Mouse (Mus musculus): Measurements from ENCODE around the gene Ssc4d. TPM values are rescaled to one million over a fixed set of nuclear protein-coding genes. Genes with fewer than 3 reads are reported as not detected.

Gene Ssc4d
- polyA plus RNA-seq, 1 experiment from 2014 or later: 3.5 TPM

GRCm38 (mm10) chr5:135957207-135957974 lies 16.9 kb downstream of the Ssc4d start:
- peak; percentile 89 for ATAC-seq (ENCODE audit: borderline replicate concordance, extremely low read depth, low FRiP score, low TSS enrichment)
- H3K4me3 ChIP-seq: peak overlapping the region; percentile 36
- WGBS: 9% methylated on average over 28 of the region's 28 CpGs
- H3K4me2 ChIP-seq: peak overlapping the region; percentile 55
- H3K36me3 ChIP-seq: no peaks in the 10 kb centered on the region
- peaks cover 14% of the 10 kb centered on the region for H3K4me1 ChIP-seq
- no peaks in the 10 kb centered on the region for H3K9me3 ChIP-seq
- no peaks in the 10 kb centered on the region for H3K27me3 ChIP-seq
- peak overlapping the region; percentile 94 for H3K27ac ChIP-seq
- peak overlapping the region; percentile 33 for H3K9ac ChIP-seq

- peak overlapping the region; percentile 36 for H3K4me3 ChIP-seq
Measured at GRCm38 (mm10) chr5:135956300-135957206, 17.8 kb downstream of the Ssc4d start.

GRCm38 (mm10) chr5:135952830-135953229 lies 21.5 kb downstream of the Ssc4d start:
- no peak for ATAC-seq (ENCODE audit: borderline replicate concordance, extremely low read depth, low FRiP score, low TSS enrichment)
- Histone ChIP-seq H3K9ac (no peak overlapping the region), H3K36me3 (no peaks in the 10 kb centered on the region), H3K9me3 (no peaks in the 10 kb centered on the region), H3K4me1 (peaks cover 8% of the 10 kb centered on the region), H3K27ac (no peak overlapping the region), H3K4me2 (no peak overlapping the region), H3K27me3 (no peaks in the 10 kb centered on the region), H3K4me3 (no peak overlapping the region)
- WGBS: 80% methylated on average over 2 of the region's 2 CpGs

More at GRCm38 (mm10) chr5:135956300-135957206, 17.8 kb downstream of the Ssc4d start:
- Histone ChIP-seq H3K9ac (0 out of 2 replicates have a peak overlapping the region, but pooled peaks have one; percentile 21), H3K9me3 (no peaks in the 10 kb centered on the region), H3K36me3 (no peaks in the 10 kb centered on the region), H3K27ac (peak overlapping the region; percentile 94), H3K4me1 (peaks cover 10% of the 10 kb centered on the region), H3K27me3 (no peaks in the 10 kb centered on the region), H3K4me2 (peak overlapping the region; percentile 55)
- ATAC-seq (ENCODE audit: borderline replicate concordance, extremely low read depth, low FRiP score, low TSS enrichment): no peak
- 84% methylated on average over 9 of the region's 9 CpGs for WGBS

- 82% methylated on average over 2 of the region's 2 CpGs for WGBS
- no peak for ATAC-seq (ENCODE audit: borderline replicate concordance, extremely low read depth, low FRiP score, low TSS enrichment)
Measured at GRCm38 (mm10) chr5:135951660-135952059, 22.7 kb downstream of the Ssc4d start.

GRCm38 (mm10) chr5:135950710-135951412 lies 23.5 kb downstream of the Ssc4d start:
- WGBS: 72% methylated on average over 11 of the region's 11 CpGs
- Histone ChIP-seq H3K4me1 (peaks cover 8% of the 10 kb centered on the region), H3K4me2 (no peak overlapping the region), H3K4me3 (no peak overlapping the region), H3K9me3 (no peaks in the 10 kb centered on the region), H3K36me3 (no peaks in the 10 kb centered on the region), H3K9ac (no peak overlapping the region), H3K27me3 (no peaks in the 10 kb centered on the region), H3K27ac (no peak overlapping the region)
- no peak for ATAC-seq (ENCODE audit: borderline replicate concordance, extremely low read depth, low FRiP score, low TSS enrichment)

More at GRCm38 (mm10) chr5:135951660-135952059, 22.7 kb downstream of the Ssc4d start:
- H3K4me1 ChIP-seq: peaks cover 1% of the 10 kb centered on the region
- H3K9ac ChIP-seq: no peak overlapping the region
- no peaks in the 10 kb centered on the region for H3K36me3 ChIP-seq
- H3K27ac ChIP-seq: no peak overlapping the region
- H3K27me3 ChIP-seq: no peaks in the 10 kb centered on the region
- no peak overlapping the region for H3K4me2 ChIP-seq
- no peak overlapping the region for H3K4me3 ChIP-seq
- no peaks in the 10 kb centered on the region for H3K9me3 ChIP-seq

DNA sequence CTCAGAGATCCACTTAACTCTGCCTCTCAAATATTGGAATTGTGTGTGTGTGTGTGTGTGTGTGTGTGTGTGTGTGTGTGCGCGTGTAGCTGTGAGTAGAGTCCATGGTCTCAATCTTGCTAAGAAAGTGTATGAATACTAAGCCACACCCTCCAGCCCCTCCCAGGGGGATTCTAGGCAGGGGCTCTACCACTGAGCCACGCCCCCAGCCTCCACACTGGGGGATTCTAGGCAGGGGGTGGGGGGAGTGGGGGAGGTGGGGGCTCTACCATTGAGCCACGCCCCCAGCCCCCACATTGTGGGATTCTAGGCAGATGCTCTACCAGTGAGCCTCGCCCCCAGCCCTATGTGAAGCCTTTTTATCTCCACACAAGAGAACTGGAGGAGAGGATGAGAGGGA lies 27.7 kb downstream of the Ssc4d start:
- 60% methylated on average over 5 of the region's 5 CpGs for WGBS

GRCm38 (mm10) chr5:135945916-135946408 lies 28.4 kb downstream of the Ssc4d start:
- Histone ChIP-seq H3K4me1 (peaks cover 11% of the 10 kb centered on the region), H3K27me3 (no peaks in the 10 kb centered on the region), H3K4me2 (peak overlapping the region; percentile 29), H3K36me3 (no peaks in the 10 kb centered on the region), H3K27ac (0 out of 2 replicates have a peak overlapping the region, but pooled peaks have one; percentile 19), H3K4me3 (no peak overlapping the region), H3K9me3 (no peaks in the 10 kb centered on the region), H3K9ac (no peak overlapping the region)
- WGBS: 44% methylated on average over 10 of the region's 10 CpGs
- peak; percentile 76 for ATAC-seq (ENCODE audit: borderline replicate concordance, extremely low read depth, low FRiP score, low TSS enrichment)

More for the DNA sequence above, 27.7 kb downstream of the Ssc4d start:
- 0 out of 2 replicates have a peak overlapping the region, but pooled peaks have one; percentile 19 for H3K27ac ChIP-seq
- H3K36me3 ChIP-seq: no peaks in the 10 kb centered on the region
- no peaks in the 10 kb centered on the region for H3K9me3 ChIP-seq
- no peak overlapping the region for H3K9ac ChIP-seq
- ATAC-seq (ENCODE audit: borderline replicate concordance, extremely low read depth, low FRiP score, low TSS enrichment): peak; percentile 25; the same call in 1 of the 2 replicates
- H3K4me1 ChIP-seq: peaks cover 11% of the 10 kb centered on the region
- H3K4me2 ChIP-seq: peak overlapping the region; percentile 29; the same call in 1 of the 2 replicates
- H3K27me3 ChIP-seq: no peaks in the 10 kb centered on the region
- no peak overlapping the region for H3K4me3 ChIP-seq

- Histone ChIP-seq H3K9ac (no peak overlapping the region), H3K4me2 (no peak overlapping the region), H3K27ac (no peak overlapping the region), H3K9me3 (no peaks in the 10 kb centered on the region), H3K4me1 (peaks cover 11% of the 10 kb centered on the region), H3K36me3 (no peaks in the 10 kb centered on the region), H3K27me3 (no peaks in the 10 kb centered on the region), H3K4me3 (no peak overlapping the region)
- 74% methylated on average over 6 of the region's 6 CpGs for WGBS
- no peak for ATAC-seq (ENCODE audit: borderline replicate concordance, extremely low read depth, low FRiP score, low TSS enrichment)
Measured at GRCm38 (mm10) chr5:135942710-135943109, 31.6 kb downstream of the Ssc4d start.

- H3K27ac ChIP-seq: no peak overlapping the region
- WGBS: 50% methylated on average over 5 of the region's 5 CpGs
- H3K4me3 ChIP-seq: no peak overlapping the region
- H3K4me2 ChIP-seq: no peak overlapping the region
- H3K9ac ChIP-seq: no peak overlapping the region
- H3K27me3 ChIP-seq: no peaks in the 10 kb centered on the region
- H3K36me3 ChIP-seq: no peaks in the 10 kb centered on the region
- no peak for ATAC-seq (ENCODE audit: borderline replicate concordance, extremely low read depth, low FRiP score, low TSS enrichment)
- peaks cover under 1% of the 10 kb centered on the region; the same call in 1 of the 2 replicates for H3K4me1 ChIP-seq
- no peaks in the 10 kb centered on the region for H3K9me3 ChIP-seq
Measured at GRCm38 (mm10) chr5:135940587-135940986, 33.7 kb downstream of the Ssc4d start.

GRCm38 (mm10) chr5:135935641-135936190 lies 38.6 kb downstream of the Ssc4d start:
- no peak overlapping the region for H3K27ac ChIP-seq
- H3K36me3 ChIP-seq: peaks cover 11% of the 10 kb centered on the region
- H3K4me1 ChIP-seq: peaks cover 28% of the 10 kb centered on the region
- ATAC-seq (ENCODE audit: borderline replicate concordance, extremely low read depth, low FRiP score, low TSS enrichment): no peak
- H3K9me3 ChIP-seq: no peaks in the 10 kb centered on the region
- no peak overlapping the region for H3K4me2 ChIP-seq
- no peak overlapping the region for H3K9ac ChIP-seq
- H3K27me3 ChIP-seq: no peaks in the 10 kb centered on the region
- no peak overlapping the region for H3K4me3 ChIP-seq
- WGBS: 78% methylated on average over 6 of the region's 6 CpGs

- H3K9ac ChIP-seq: peak overlapping the region; percentile 91; the same call in 1 of the 2 replicates
- peaks cover 28% of the 10 kb centered on the region for H3K4me1 ChIP-seq
- H3K36me3 ChIP-seq: peaks cover 16% of the 10 kb centered on the region
- H3K4me3 ChIP-seq: peak overlapping the region; percentile 78
- no peak for ATAC-seq (ENCODE audit: borderline replicate concordance, extremely low read depth, low FRiP score, low TSS enrichment)
- H3K4me2 ChIP-seq: peak overlapping the region; percentile 60
- no peaks in the 10 kb centered on the region for H3K27me3 ChIP-seq
- 49% methylated on average over 7 of the region's 7 CpGs for WGBS
- no peaks in the 10 kb centered on the region for H3K9me3 ChIP-seq
- peak overlapping the region; percentile 98 for H3K27ac ChIP-seq
Measured at GRCm38 (mm10) chr5:135935176-135935523, 39.2 kb downstream of the Ssc4d start.

Measured in lung, embryonic 15.5 days (tissue).